Mouse (Mus musculus): ENCODE measurements at regions not wholly inside any gene's neighbourhood (a gene's known extent, or its start where the extent isn't known, plus 50 kb on each side); places are given as distances from the start of the nearest gene placed in this dataset.
A peak's percentile ranks its signal among the peaks of the same experiment; 100 is the strongest.

- Histone ChIP-seq H3K9me3 (replicated peaks; ENCODE audit: control insufficient read depth, low read length) (no peaks in the 10 kb centered on the region), H3K4me1 (ENCODE audit: control insufficient read depth, insufficient read depth, low read length) (no peaks in the 10 kb centered on the region), H3K4me2 (ENCODE audit: low read depth, low read length) (no peak overlapping the region), H3K27ac (ENCODE audit: low read length) (no peak overlapping the region), H3K9ac (ENCODE audit: low read length) (no peak overlapping the region), H3K27me3 (ENCODE audit: control insufficient read depth, insufficient read depth, low read length) (no peaks in the 10 kb centered on the region), H3K4me3 (ENCODE audit: low read length) (no peak overlapping the region), H3K36me3 (ENCODE audit: control insufficient read depth, insufficient read depth) (no peaks in the 10 kb centered on the region)
- 64% methylated on average over 4 of the region's 4 CpGs for WGBS
- no peak for ATAC-seq (replicated peaks; ENCODE audit: extremely low read depth, insufficient read depth, low FRiP score)
These were observed 189.3 kb upstream of the Phactr1 start for GRCm38 (mm10) chr13:42490956-42491680.

GRCm38 (mm10) chr13:42494371-42494770 is 186.1 kb upstream of the Phactr1 start:
- WGBS, result 71% methylated on average over 5 of the region's 5 CpGs
- no peak overlapping the region for H3K4me3 ChIP-seq (ENCODE audit: low read length)
- no peaks in the 10 kb centered on the region for H3K36me3 ChIP-seq (ENCODE audit: control insufficient read depth, insufficient read depth)
- no peak overlapping the region for H3K4me2 ChIP-seq (ENCODE audit: low read depth, low read length)
- no peaks in the 10 kb centered on the region for H3K4me1 ChIP-seq (ENCODE audit: control insufficient read depth, insufficient read depth, low read length)
- H3K27ac ChIP-seq (ENCODE audit: low read length), result no peak overlapping the region
- ATAC-seq (replicated peaks; ENCODE audit: extremely low read depth, insufficient read depth, low FRiP score), result no peak
- no peaks in the 10 kb centered on the region for H3K9me3 ChIP-seq (replicated peaks; ENCODE audit: control insufficient read depth, low read length)
- H3K9ac ChIP-seq (ENCODE audit: low read length), result no peak overlapping the region
- H3K27me3 ChIP-seq (ENCODE audit: control insufficient read depth, insufficient read depth, low read length), result no peaks in the 10 kb centered on the region

- Histone ChIP-seq H3K27me3 (ENCODE audit: control insufficient read depth, insufficient read depth, low read length) (no peaks in the 10 kb centered on the region), H3K9ac (ENCODE audit: low read length) (no peak overlapping the region)
These were observed 182.1 kb upstream of the Phactr1 start for GRCm38 (mm10) chr13:42498351-42498750.

GRCm38 (mm10) chr13:42507535-42507934 is 172.9 kb upstream of the Phactr1 start:
- Histone ChIP-seq H3K4me3 (ENCODE audit: low read length) (no peak overlapping the region), H3K4me2 (ENCODE audit: low read depth, low read length) (no peak overlapping the region), H3K9ac (ENCODE audit: low read length) (no peak overlapping the region), H3K27me3 (ENCODE audit: control insufficient read depth, insufficient read depth, low read length) (no peaks in the 10 kb centered on the region), H3K9me3 (replicated peaks; ENCODE audit: control insufficient read depth, low read length) (no peaks in the 10 kb centered on the region), H3K27ac (ENCODE audit: low read length) (no peak overlapping the region), H3K36me3 (ENCODE audit: control insufficient read depth, insufficient read depth) (no peaks in the 10 kb centered on the region), H3K4me1 (ENCODE audit: control insufficient read depth, insufficient read depth, low read length) (no peaks in the 10 kb centered on the region)
- ATAC-seq (replicated peaks; ENCODE audit: extremely low read depth, insufficient read depth, low FRiP score), result no peak
- WGBS, result 88% methylated on average over 5 of the region's 5 CpGs

More at GRCm38 (mm10) chr13:42498351-42498750, 182.1 kb upstream of the Phactr1 start:
- Histone ChIP-seq H3K27ac (ENCODE audit: low read length) (no peak overlapping the region), H3K4me2 (ENCODE audit: low read depth, low read length) (no peak overlapping the region), H3K4me3 (ENCODE audit: low read length) (no peak overlapping the region), H3K4me1 (ENCODE audit: control insufficient read depth, insufficient read depth, low read length) (peaks cover 2% of the 10 kb centered on the region; the same call in 1 of the 2 replicates), H3K9me3 (replicated peaks; ENCODE audit: control insufficient read depth, low read length) (no peaks in the 10 kb centered on the region), H3K36me3 (ENCODE audit: control insufficient read depth, insufficient read depth) (no peaks in the 10 kb centered on the region)
- 72% methylated on average over 4 of the region's 4 CpGs for whole genome bisulfite sequencing
- no peak for ATAC-seq (replicated peaks; ENCODE audit: extremely low read depth, insufficient read depth, low FRiP score)

- 60% methylated on average over 4 of the region's 4 CpGs for WGBS
- Histone ChIP-seq H3K27ac (ENCODE audit: low read length) (no peak overlapping the region), H3K36me3 (ENCODE audit: control insufficient read depth, insufficient read depth) (no peaks in the 10 kb centered on the region), H3K9ac (ENCODE audit: low read length) (no peak overlapping the region), H3K27me3 (ENCODE audit: control insufficient read depth, insufficient read depth, low read length) (no peaks in the 10 kb centered on the region), H3K4me1 (ENCODE audit: control insufficient read depth, insufficient read depth, low read length) (no peaks in the 10 kb centered on the region), H3K4me2 (ENCODE audit: low read depth, low read length) (no peak overlapping the region), H3K9me3 (replicated peaks; ENCODE audit: control insufficient read depth, low read length) (no peaks in the 10 kb centered on the region), H3K4me3 (ENCODE audit: low read length) (no peak overlapping the region)
- ATAC-seq (replicated peaks; ENCODE audit: extremely low read depth, insufficient read depth, low FRiP score), result no peak
These were observed 161.7 kb upstream of the Phactr1 start for GRCm38 (mm10) chr13:42518686-42519085.

- Histone ChIP-seq H3K27ac (ENCODE audit: low read length) (no peak overlapping the region), H3K9me3 (replicated peaks; ENCODE audit: control insufficient read depth, low read length) (no peaks in the 10 kb centered on the region), H3K27me3 (ENCODE audit: control insufficient read depth, insufficient read depth, low read length) (no peaks in the 10 kb centered on the region), H3K4me1 (ENCODE audit: control insufficient read depth, insufficient read depth, low read length) (peaks cover 14% of the 10 kb centered on the region), H3K36me3 (ENCODE audit: control insufficient read depth, insufficient read depth) (no peaks in the 10 kb centered on the region), H3K9ac (ENCODE audit: low read length) (no peak overlapping the region), H3K4me2 (ENCODE audit: low read depth, low read length) (no peak overlapping the region), H3K4me3 (ENCODE audit: low read length) (no peak overlapping the region)
- no peak for ATAC-seq (replicated peaks; ENCODE audit: extremely low read depth, insufficient read depth, low FRiP score)
These were observed 157.9 kb upstream of the Phactr1 start for GRCm38 (mm10) chr13:42522553-42522952.

GRCm38 (mm10) chr13:42526163-42526562 is 154.3 kb upstream of the Phactr1 start:
- 21% methylated on average over 4 of the region's 4 CpGs for WGBS
- Histone ChIP-seq H3K4me3 (ENCODE audit: low read length) (no peak overlapping the region), H3K9me3 (replicated peaks; ENCODE audit: control insufficient read depth, low read length) (no peaks in the 10 kb centered on the region), H3K27me3 (ENCODE audit: control insufficient read depth, insufficient read depth, low read length) (no peaks in the 10 kb centered on the region), H3K27ac (ENCODE audit: low read length) (peak overlapping the region; percentile 40), H3K4me1 (ENCODE audit: control insufficient read depth, insufficient read depth, low read length) (peaks cover 14% of the 10 kb centered on the region), H3K9ac (ENCODE audit: low read length) (no peak overlapping the region), H3K36me3 (ENCODE audit: control insufficient read depth, insufficient read depth) (no peaks in the 10 kb centered on the region), H3K4me2 (ENCODE audit: low read depth, low read length) (0 out of 2 replicates have a peak overlapping the region, but pooled peaks have one; percentile 10)
- peak; percentile 52 for ATAC-seq (replicated peaks; ENCODE audit: extremely low read depth, insufficient read depth, low FRiP score)

- Histone ChIP-seq H3K27me3 (ENCODE audit: control insufficient read depth, insufficient read depth, low read length) (no peaks in the 10 kb centered on the region), H3K4me3 (ENCODE audit: low read length) (no peak overlapping the region), H3K9ac (ENCODE audit: low read length) (no peak overlapping the region), H3K4me1 (ENCODE audit: control insufficient read depth, insufficient read depth, low read length) (peaks cover 14% of the 10 kb centered on the region), H3K36me3 (ENCODE audit: control insufficient read depth, insufficient read depth) (no peaks in the 10 kb centered on the region), H3K27ac (ENCODE audit: low read length) (peak overlapping the region; percentile 19; the same call in 1 of the 2 replicates), H3K9me3 (replicated peaks; ENCODE audit: control insufficient read depth, low read length) (no peaks in the 10 kb centered on the region), H3K4me2 (ENCODE audit: low read depth, low read length) (no peak overlapping the region)
- ATAC-seq (replicated peaks; ENCODE audit: extremely low read depth, insufficient read depth, low FRiP score), result peak; percentile 75
- WGBS, result 29% methylated on average over 8 of the region's 8 CpGs
These were observed 153.5 kb upstream of the Phactr1 start for GRCm38 (mm10) chr13:42526966-42527365.

- H3K4me1 ChIP-seq (ENCODE audit: control insufficient read depth, insufficient read depth, low read length), result peaks cover 14% of the 10 kb centered on the region
- WGBS, result 80% methylated on average over 2 of the region's 2 CpGs
- H3K27me3 ChIP-seq (ENCODE audit: control insufficient read depth, insufficient read depth, low read length), result no peaks in the 10 kb centered on the region
- no peak overlapping the region for H3K4me3 ChIP-seq (ENCODE audit: low read length)
- no peaks in the 10 kb centered on the region for H3K36me3 ChIP-seq (ENCODE audit: control insufficient read depth, insufficient read depth)
- H3K27ac ChIP-seq (ENCODE audit: low read length), result no peak overlapping the region
- no peak overlapping the region for H3K9ac ChIP-seq (ENCODE audit: low read length)
- ATAC-seq (replicated peaks; ENCODE audit: extremely low read depth, insufficient read depth, low FRiP score), result no peak
- H3K4me2 ChIP-seq (ENCODE audit: low read depth, low read length), result no peak overlapping the region
- no peaks in the 10 kb centered on the region for H3K9me3 ChIP-seq (replicated peaks; ENCODE audit: control insufficient read depth, low read length)
These were observed 152.3 kb upstream of the Phactr1 start for GRCm38 (mm10) chr13:42528169-42528568.

Data from heart, embryonic 16.5 days (tissue).